Mouse (Mus musculus): ENCODE measurements around the gene Gm21863. TPM values are rescaled to one million over a fixed set of nuclear protein-coding genes. Genes with fewer than 3 reads are reported as not detected.
"Not testable (repeated sequence)": the region's sequence is repeated elsewhere in the genome, so short reads cannot be mapped to it uniquely, and the experiment has no call there.

Gm21863 gene
- not detected in 2 replicates for polyA plus RNA-seq (2016; fragmentation: Nextera tagmentation; extraction: Ambion mirVana)

GRCm38 (mm10) chr12:19953869-19954555 is at the start of gene Gm21863:
Gene Gm21863, plus strand, starts transcription at chr12:19954505.
- not testable (repeated sequence) for H3K9ac ChIP-seq; H3K4me2 ChIP-seq (replicated peaks); H3K4me1 ChIP-seq; H3K27ac ChIP-seq; H3K36me3 ChIP-seq; H3K27me3 ChIP-seq; H3K4me3 ChIP-seq
- ATAC-seq (ENCODE audit: low FRiP score) = peak; percentile 68; the same call in 1 of the 2 replicates
- H3K9me3 ChIP-seq (replicated peaks) = peaks cover 24% of the 10 kb centered on the region
- WGBS = 20% methylated on average over 66 of the region's 75 CpGs

DNA sequence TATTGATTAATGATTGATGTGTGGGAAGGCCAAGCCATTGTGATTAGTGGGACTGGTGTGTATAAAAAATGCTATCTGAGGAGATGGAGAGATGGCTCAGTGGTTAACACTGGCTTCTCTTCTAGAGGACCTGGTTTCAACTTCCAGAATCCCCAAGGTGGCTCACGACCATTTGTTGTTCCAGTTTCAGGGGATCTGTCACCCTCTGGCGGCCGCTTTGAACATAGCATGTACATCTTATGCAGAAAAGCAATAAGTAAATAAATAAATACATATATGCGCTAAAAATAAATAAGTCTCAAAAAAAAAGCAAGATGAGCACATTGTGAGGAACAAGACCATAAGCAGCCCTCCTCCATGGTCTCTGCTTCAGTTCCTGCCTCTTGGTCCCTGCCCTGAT is 26.3 kb upstream of the Gm21863 start:
- not testable (repeated sequence) for ATAC-seq (ENCODE audit: low FRiP score); H3K36me3 ChIP-seq; H3K9ac ChIP-seq; H3K27ac ChIP-seq; H3K4me2 ChIP-seq (replicated peaks); H3K27me3 ChIP-seq; H3K4me3 ChIP-seq; H3K4me1 ChIP-seq
- 44% methylated on average over 4 of the region's 4 CpGs for WGBS
- H3K9me3 ChIP-seq (replicated peaks) = peaks cover 35% of the 10 kb centered on the region
